Mouse (Mus musculus) lung, postnatal 0 days (tissue): ENCODE results near the gene Zdhhc13.

Experiments
- CTCF ChIP-seq: IDR thresholded peaks from 2 replicates; pipeline ENCODE4 v1.5.1; 2016; ENCODE audit warnings: antibody characterized with exemption, mild to moderate bottlenecking
- EP300 ChIP-seq: IDR thresholded peaks from 2 replicates; pipeline ENCODE4 v1.6.1; 2016; ENCODE audit warnings: antibody characterized with exemption, mild to moderate bottlenecking, control low read depth

DNA sequence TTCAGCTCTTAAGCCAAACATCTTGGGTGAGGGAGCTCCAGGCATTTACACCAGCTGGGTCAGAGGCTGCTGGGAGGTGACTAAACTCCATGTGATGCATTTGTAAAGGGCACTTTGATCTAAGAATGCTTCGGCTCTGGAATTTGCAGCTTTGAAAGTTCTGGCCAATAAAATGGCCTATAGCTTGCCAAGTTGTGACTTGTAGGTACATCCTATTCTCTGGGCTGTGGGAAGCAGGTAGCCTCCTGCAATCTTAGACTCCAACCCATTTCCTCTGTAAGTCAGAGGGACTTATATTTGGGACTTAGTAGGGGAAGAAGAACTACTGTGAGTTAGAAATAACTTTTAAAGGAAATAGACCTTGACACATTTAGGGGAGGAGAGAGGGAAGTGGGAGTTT, 72.1 kb downstream of the Zdhhc13 start:
- TF ChIP-seq CTCF (no peak), EP300 (no peak)
